Mouse (Mus musculus): ENCODE measurements around the gene Brsk1.

DNA sequence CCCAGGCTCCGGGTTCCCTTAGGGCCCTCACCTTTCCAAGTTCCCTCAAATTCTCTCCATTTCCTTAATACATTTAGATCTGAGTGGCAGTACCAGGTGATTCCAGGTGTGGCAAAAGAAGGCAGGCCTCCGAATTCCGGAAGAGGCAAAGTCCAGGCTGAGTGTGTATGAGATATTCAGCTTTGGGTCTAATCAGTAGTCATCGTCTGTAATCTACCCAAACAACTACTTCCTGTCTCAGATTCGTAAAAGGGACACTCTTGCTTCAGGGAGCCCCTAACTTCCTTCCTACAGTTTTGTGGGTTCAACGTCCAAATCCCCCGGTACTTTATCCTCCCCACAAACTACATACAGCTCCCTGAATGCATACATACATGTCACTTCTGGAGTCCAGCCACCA, 34.8 kb downstream of the Brsk1 start, which contains the start of gene Tmem150b:
- TF ChIP-seq CTCF (conservative IDR thresholded peaks at IDR 0.05; ENCODE audit: low read length) (no peak), POU5F1 (IDR thresholded peaks at IDR 0.05; ENCODE audit: borderline replicate concordance, low read length) (no peak)
